Mouse (Mus musculus) cerebellum, postnatal 25 days (tissue): ENCODE data around the gene Prkaa1.
A peak's percentile ranks its signal among the peaks of the same experiment; 100 is the strongest.

Source experiments
- DNase-seq, 2 experiments: peaks; one replicate each; pipeline ENCODE4 v3.0.0; 2021; ENCODE audit warnings: mixed read lengths in 2 of 2

Prkaa1 gene

DNA sequence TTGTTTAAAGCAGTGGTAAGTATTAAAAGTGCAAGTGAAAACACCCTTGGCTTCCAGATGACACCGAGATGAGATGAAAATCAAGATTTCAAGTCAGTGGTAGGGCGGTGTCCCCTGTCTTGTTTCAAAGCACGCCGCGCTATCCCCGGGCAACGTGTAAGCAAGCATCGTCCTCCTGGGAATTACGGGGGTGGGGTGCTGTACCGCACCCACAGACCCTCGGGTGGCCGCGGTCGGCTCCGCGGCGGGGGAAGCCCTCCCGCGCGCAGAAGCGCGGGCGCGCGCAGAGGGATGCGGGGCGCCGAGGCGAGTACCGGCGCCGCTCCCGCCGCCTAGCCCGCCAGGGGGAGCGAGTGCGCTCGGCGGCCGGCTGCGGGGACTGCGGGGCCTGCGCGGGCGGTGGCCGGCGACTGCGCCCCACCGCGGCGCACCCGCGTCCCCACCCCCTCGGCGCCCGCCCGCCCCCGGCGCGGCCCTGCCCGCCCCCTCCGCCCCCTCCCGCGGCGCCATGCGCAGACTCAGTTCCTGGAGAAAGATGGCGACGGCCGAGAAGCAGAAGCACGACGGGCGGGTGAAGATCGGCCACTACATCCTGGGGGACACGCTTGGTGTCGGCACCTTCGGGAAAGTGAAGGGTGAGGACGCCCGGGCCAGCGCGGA, at the start of gene Prkaa1:
Gene Prkaa1 (plus strand): TSS at position 501 of the 660 bp plus-strand sequence.
- DNase-seq: peak; percentile 86 to 91

DNA sequence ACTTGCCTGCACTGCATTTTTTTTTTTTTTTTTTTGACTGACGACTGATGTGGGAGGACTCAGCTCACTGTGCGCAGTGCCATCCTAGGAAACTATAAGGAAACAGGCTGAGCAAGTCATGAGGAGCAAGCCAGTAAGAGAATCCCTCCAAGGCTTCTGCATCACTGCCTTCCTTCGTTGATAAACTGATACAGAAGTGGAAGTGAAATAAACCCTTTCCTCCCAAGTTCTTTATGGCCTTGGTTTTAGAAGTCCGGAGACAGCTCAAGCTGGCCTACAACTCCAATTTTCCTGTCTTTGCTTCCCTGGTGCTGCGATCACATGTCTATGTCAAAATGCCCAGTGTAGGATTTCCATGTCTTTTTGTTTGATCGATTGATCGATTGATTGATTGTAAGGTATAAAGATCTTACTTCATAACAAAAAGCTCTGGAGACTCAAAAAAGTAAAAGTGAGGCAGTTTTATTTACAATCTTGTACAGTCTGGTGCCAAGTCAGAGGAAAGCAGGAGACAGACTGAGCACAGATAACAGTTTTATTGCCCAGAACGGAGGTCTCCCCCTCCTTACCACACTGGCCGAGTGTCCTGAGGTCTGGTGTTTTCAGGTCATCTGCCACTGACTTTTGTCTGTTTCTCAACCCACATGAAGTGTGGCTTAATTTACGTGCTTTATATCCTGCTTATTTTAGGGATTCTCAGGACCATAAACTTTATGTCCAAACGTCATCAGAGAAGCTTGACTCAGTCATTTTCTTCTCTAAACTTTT, 47.9 kb upstream of the Prkaa1 start:
- DNase-seq: no peak

GRCm38 (mm10) chr15:5097376-5097775, 46.3 kb upstream of the Prkaa1 start:
- no peak for DNase-seq

- DNase-seq: no peak
Measured at GRCm38 (mm10) chr15:5102312-5102711, 41.3 kb upstream of the Prkaa1 start.

GRCm38 (mm10) chr15:5105891-5106290, 37.8 kb upstream of the Prkaa1 start:
- DNase-seq: no peak

- DNase-seq: no peak
Measured at GRCm38 (mm10) chr15:5106293-5106692, 37.4 kb upstream of the Prkaa1 start.

DNA sequence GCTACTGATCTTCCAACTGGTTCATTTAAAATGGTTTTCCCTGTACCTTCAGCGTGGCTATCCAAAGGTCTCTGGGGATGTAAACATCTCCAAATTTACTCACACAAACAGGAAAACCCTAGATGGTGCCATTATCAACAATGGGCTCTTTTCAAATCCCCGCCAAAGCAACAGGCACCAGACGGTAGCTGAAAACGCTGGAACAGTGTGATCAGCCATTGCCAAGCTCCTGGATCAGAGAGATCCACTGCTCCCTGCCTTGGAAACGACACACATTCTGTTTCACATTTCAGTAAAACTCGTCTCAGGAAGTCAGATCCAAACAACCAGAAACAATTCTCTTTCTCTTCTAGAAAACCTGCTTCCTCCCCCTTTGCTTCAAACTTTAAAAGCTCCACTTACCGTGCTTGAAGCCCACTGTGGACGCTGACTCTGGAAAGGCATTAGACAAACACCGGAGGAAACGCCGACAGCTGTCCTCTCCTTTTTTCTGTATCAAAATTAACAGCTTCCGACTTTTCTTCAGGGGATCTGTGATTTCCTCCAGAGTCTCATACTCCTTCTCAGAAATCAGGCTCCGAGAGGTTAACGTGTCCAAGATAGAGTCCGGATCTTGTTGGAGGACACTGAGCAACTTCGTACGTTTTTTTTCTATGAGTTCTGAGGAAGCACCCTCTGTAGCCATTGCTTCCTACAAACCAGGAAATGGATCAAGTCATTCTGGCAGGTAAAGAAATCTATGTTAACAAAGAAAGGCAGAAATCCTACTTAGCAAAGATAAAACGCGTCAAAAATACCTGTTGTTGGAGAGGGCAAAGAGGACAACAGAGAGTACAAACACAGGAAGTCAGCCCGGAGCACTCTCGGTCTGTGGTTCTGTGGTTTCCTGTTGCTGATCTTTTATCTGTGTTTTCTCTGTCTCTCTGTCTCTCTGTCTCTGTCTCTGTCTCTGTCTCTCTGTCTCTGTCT, 35.7 kb upstream of the Prkaa1 start, which contains the start of gene Card6:
Gene Card6 (minus strand): TSS at position 854 of the 969 bp plus-strand sequence.
- no peak for DNase-seq

DNA sequence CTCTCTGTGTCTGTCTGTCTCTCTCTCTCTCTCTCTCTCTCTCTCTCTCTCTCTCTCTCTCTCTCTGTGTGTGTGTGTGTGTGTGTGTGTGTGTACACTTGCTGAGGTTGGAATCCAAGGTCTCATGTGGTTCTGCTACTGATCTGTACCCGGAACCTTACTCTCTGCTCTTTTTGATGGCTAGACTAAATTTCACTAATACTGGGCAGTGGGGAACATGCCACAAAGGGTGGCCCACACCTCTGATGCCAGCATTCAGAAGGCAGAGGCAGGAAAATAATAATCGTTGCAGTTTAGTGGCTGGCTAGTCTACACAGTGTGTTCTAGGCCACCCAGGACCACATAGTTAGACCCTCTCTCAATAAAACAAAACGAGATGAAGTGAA, 35.0 kb upstream of the Prkaa1 start:
- DNase-seq: no peak

DNA sequence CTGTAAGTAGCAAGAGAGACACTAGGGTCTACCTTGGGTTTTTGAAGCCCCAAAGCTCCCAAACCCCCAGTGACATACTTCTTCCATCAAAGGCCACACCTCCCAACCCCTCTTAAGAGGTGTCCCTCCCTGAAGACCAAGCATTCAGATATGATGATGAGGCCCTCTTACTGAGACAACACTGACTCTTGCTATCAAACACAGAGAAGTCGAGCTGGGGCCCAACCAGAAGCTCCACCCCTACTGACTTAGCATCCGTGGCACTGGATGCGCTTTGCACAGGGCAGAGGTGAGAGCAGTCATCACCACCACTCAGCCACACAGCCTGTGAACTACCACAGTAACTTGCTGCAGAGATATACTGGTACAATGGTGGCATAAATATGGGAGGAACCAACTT, 31.0 kb upstream of the Prkaa1 start:
- DNase-seq: no peak

GRCm38 (mm10) chr15:5115173-5115572, 28.5 kb upstream of the Prkaa1 start:
- no peak for DNase-seq

DNA sequence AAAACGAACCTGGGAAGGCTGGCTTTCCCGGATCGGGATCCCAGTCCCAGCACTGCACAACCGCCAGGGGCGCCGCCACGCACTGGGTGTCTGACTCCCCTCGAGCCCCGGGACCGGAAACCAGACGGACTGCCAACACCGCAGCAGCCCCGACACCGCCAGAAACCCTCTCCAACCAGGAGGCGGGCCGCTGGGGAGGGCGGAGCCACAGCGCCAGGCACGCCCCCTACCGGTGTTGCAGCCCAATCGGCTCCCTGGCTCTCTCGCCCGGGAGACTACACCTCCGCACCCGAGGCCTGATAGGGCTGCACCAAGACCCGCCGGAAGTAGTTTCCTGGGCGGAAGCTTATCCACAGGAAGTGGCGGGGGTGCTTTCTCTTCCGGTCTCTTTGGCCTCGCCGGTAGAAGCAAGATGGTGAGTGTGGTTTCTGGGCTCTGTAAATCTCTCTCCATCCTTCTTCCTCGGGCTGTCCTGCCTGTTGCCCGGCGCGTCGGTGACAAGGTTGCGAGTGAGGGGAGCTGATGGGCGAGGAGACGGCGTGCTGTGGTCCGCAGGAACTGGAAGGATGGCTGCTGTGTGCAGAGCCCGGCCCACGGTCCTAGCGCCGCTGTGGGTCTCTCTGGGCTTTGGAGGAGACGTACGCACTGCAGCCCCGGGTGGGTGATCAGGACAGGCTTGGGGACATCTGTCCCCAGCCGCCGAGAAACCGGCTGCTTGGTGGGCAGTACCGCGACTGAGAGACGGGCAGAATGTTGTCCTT, 27.2 kb upstream of the Prkaa1 start, which contains the start of gene Rpl37:
Gene Rpl37 (plus strand): TSS at position 376 of the 761 bp plus-strand sequence.
- peak; percentile 98 to 99 for DNase-seq

DNA sequence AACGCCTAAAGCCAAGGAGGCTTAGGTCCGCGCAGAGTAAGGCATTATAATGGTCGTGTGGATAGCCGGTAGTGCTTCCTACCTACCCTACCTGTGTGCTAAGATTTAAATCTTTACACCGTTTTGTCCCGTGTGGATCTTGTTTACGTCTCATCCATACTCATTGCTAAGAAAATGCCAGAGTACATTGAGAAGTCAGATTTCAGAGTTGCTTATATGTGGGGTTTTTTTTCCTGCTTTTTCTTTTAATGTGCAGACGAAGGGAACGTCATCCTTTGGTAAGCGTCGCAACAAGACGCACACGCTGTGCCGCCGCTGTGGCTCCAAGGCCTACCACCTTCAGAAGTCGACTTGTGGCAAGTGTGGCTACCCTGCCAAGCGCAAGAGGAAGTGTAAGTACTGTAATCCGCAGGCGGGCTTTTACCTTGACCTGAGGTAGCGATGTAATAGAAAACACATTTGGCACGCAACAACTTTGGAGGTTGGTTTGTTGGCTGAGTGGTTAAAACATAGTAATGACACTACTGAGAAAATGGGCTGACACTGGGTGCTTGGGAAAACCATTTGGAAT, 26.5 kb upstream of the Prkaa1 start:
- DNase-seq: no peak

GRCm38 (mm10) chr15:5118626-5119025, 25.0 kb upstream of the Prkaa1 start:
- DNase-seq: no peak

GRCm38 (mm10) chr15:5119192-5119591, 24.5 kb upstream of the Prkaa1 start:
- DNase-seq: no peak

DNA sequence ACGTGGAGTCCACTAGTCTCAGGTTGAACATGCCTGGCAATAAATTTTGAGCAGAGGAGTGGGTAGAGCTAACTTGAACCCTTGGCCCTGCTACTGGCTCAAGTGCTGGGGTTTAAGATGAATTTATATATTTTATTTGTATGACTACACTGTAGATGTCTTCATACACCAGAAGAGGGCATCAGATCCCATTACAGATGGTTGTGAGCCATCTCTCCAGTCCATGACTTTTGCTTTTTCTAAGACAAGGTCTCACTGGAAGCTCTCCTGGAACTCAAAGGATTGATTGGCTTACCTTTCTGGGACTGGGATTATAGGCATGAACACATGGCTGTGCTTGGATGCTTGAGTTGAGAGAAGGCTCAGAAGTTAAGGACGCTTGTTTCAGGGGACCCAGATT, 24.0 kb upstream of the Prkaa1 start:
- DNase-seq: no peak

- DNase-seq: no peak
Measured at GRCm38 (mm10) chr15:5121535-5122313, 21.9 kb upstream of the Prkaa1 start.

DNA sequence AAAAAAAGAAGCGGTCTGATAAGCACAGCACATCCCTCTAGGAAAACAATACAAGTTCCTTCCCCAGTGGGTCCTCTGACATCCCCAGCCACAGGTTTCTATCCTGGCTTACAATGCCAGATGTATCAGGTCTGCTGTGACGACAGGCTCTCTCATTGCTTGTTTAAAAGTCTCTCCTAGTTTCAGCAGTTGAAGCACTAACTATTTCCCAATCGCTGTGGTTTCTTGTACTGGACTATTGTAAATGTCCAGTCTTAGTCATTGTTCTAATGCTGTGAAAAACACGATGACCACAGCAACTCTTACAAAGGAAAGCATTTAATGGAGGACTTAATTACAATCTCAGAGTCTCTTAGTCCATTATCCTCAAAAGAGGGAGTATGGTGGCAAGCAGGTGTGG, 17.2 kb upstream of the Prkaa1 start:
- no peak for DNase-seq

DNA sequence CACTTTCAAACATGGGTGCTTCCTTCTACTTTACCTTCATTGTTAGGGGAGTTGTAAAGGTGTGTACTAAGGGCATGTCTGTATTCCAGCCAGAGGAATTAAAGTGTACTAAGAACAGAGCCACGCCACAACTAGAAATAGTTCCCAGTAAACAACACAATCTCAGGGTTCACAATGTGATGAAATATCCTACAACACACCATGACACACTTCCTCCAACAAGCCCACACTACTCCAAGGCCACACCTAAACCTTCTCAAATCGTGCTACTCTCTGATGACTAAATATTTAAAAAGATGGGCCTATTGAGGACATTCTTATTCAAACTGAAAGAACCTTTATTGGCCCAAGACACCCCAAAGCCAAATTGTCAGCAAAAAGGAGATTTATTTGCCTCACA, 16.2 kb upstream of the Prkaa1 start:
- no peak for DNase-seq

DNA sequence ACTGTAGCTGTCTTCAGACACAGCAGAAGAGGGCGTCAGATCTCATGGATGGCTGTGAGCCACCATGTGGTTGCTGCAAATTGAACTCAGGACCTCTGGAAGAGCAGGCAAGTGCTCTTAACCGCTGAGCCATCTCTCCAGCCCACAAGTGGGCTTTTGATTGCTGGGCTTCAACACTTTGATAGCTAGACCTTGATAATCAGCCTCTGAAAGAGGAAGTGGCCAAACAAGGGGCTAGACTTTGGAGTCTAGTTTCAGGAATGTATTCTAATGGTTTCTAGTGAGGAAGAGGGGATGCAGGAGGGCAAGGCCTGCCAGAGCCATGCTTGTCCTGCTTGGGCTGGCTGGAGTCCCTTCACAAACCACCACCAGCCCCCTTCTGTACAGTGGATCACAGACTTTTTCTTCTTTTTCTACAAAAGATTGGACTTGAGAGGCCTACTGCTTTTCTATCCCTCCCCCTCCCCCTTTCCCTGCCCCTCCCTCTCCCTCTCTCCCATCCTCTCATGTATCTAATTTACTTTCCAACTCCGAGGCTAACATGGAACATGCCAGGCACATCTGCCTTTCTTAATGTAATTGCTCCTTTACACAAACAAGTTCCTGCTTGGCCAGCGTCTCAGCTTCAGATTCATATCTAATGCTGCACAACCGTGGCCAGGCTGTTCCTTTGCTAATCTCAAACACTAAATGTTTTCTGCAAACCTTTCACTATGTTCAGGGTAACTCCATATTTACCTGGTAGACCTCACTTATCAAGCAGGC, 15.3 kb upstream of the Prkaa1 start:
- DNase-seq: no peak

DNA sequence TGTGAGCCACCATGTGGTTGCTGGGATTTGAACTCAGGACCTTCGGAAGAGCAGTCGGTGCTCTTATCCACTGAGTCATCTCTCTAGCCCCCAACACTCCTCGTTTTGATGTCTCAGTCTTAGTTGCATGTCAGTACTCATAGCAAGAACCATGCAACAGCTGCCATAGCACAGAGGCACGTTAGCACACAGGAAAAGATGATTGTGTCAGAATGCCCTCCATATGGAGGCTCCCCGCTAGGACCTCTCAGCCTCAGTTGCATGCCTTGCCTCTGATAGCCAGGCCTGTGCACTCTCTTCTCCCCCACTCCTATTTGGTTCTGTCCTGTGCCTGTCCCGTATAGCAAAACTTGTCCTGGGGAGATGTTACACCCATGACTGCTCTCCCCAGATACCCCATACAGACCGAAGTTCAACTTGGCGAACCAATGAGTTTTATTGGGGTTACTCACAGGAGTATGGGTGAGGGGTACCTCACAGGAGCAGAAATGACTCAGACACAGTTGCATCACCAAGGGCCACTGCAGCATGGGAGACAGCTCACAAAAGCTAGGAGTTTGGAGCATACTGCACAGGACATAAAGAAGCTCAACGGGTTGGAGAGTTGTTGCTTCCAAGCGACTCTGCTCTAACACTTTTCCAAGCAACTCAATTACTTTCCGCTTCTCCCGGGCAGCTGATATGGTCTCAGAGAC, 14.4 kb upstream of the Prkaa1 start:
- DNase-seq: no peak
